Mouse (Mus musculus) ES-Bruce4 (cell line): ENCODE measurements around the gene Timm8a2.

Experiments
- CTCF ChIP-seq: IDR thresholded peaks from one replicate; pipeline ENCODE4 v1.8.1; 2011; ENCODE audit warnings: low read depth, low read length
- EP300 ChIP-seq: IDR thresholded peaks from 2 replicates; pipeline ENCODE4 v1.6.1; 2011; ENCODE audit warnings: low read depth, low read length; ENCODE audit not compliant: insufficient read depth
- POLR2A ChIP-seq: IDR thresholded peaks from one replicate; pipeline ENCODE4 v1.8.1; 2011; ENCODE audit warnings: low read length; ENCODE audit not compliant: insufficient read depth

- TF ChIP-seq CTCF = no peak
- no peak for TF ChIP-seq POLR2A
- TF ChIP-seq EP300 = no peak
Observed at GRCm38 (mm10) chr14:121986028-121986427, 48.4 kb upstream of the Timm8a2 start.
